Mouse (Mus musculus): Measurements from ENCODE around the gene Prmt9. TPM values are rescaled to one million over a fixed set of nuclear protein-coding genes. Genes with fewer than 3 reads are reported as not detected.
A peak's percentile ranks its signal among the peaks of the same experiment; 100 is the strongest.

Gene Prmt9
- polyA plus RNA-seq, 1 experiment from 2014 or later: 23.0 TPM

DNA sequence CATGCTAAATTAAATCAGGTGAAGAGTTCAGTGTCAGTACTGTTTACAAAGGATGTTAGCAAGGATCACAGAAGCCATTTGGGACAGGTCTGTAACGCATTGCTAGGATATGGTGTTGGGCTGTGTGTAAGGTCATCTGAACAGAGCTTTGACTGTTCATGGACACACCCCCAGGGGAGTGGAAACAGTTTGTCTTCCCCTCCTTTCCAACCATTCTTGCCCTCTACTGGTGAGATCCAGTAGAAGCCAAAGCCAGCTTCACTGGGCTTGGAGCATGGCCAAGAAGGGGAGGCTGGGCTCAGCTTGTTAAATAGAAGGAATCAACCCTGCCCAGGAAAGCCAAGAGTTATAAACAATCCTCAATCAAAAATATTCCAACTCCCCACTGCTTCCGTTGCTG, 68.7 kb downstream of the Prmt9 start:
- H3K4me2 ChIP-seq (replicated peaks): no peak overlapping the region
- no peak overlapping the region for H3K9ac ChIP-seq
- no peaks in the 10 kb centered on the region for H3K27me3 ChIP-seq (replicated peaks)
- no peaks in the 10 kb centered on the region for H3K9me3 ChIP-seq
- 78% methylated on average over 2 of the region's 2 CpGs for WGBS
- no peak overlapping the region for H3K4me3 ChIP-seq
- no peak for ATAC-seq (ENCODE audit: low FRiP score, low read depth)
- no peak overlapping the region for H3K27ac ChIP-seq
- H3K36me3 ChIP-seq: no peaks in the 10 kb centered on the region
- H3K4me1 ChIP-seq: no peaks in the 10 kb centered on the region

GRCm38 (mm10) chr8:77623677-77624209, 74.5 kb downstream of the Prmt9 start:
- no peak overlapping the region for H3K4me2 ChIP-seq (replicated peaks)
- H3K9me3 ChIP-seq: no peaks in the 10 kb centered on the region
- H3K36me3 ChIP-seq: no peaks in the 10 kb centered on the region
- WGBS: 54% methylated on average over 7 of the region's 7 CpGs
- no peaks in the 10 kb centered on the region for H3K4me1 ChIP-seq
- peak; percentile 61 for ATAC-seq (ENCODE audit: low FRiP score, low read depth)
- no peak overlapping the region for H3K4me3 ChIP-seq
- no peak overlapping the region for H3K9ac ChIP-seq
- no peaks in the 10 kb centered on the region for H3K27me3 ChIP-seq (replicated peaks)
- H3K27ac ChIP-seq: no peak overlapping the region

- Histone ChIP-seq H3K9ac (no peak overlapping the region), H3K4me2 (replicated peaks) (no peak overlapping the region), H3K27me3 (replicated peaks) (no peaks in the 10 kb centered on the region), H3K4me1 (no peaks in the 10 kb centered on the region), H3K4me3 (no peak overlapping the region), H3K27ac (no peak overlapping the region), H3K36me3 (no peaks in the 10 kb centered on the region), H3K9me3 (no peaks in the 10 kb centered on the region)
- ATAC-seq (ENCODE audit: low FRiP score, low read depth): peak; percentile 86
- WGBS: 16% methylated on average over 15 of the region's 15 CpGs
Measured at GRCm38 (mm10) chr8:77629858-77630537, 80.8 kb downstream of the Prmt9 start.

- Histone ChIP-seq H3K36me3 (no peaks in the 10 kb centered on the region), H3K27ac (no peak overlapping the region), H3K4me3 (no peak overlapping the region), H3K27me3 (replicated peaks) (no peaks in the 10 kb centered on the region), H3K9ac (no peak overlapping the region), H3K4me2 (replicated peaks) (no peak overlapping the region), H3K9me3 (no peaks in the 10 kb centered on the region), H3K4me1 (no peaks in the 10 kb centered on the region)
- ATAC-seq (ENCODE audit: low FRiP score, low read depth): peak; percentile 37; the same call in 1 of the 2 replicates
- WGBS: 42% methylated on average over 3 of the region's 3 CpGs
Measured at GRCm38 (mm10) chr8:77630691-77631090, 81.5 kb downstream of the Prmt9 start.

Other genes starting within 250 kb of the Prmt9 start
- 12.1 and 12.6 TPM in 2 replicates for gene Arhgap10, start 31.4 kb upstream of the Prmt9 start, polyA plus RNA-seq (2016; fragmentation: Nextera tagmentation; extraction: Ambion mirVana)
- gene Tmem184c, start 61.3 kb downstream of the Prmt9 start, polyA plus RNA-seq (2016; fragmentation: Nextera tagmentation; extraction: Ambion mirVana): 61.5 and 64.0 TPM in 2 replicates
- 14.3 and 14.5 TPM in 2 replicates for gene Ednra, start 175.1 kb downstream of the Prmt9 start, polyA plus RNA-seq (2016; fragmentation: Nextera tagmentation; extraction: Ambion mirVana)